In the genomic region with DNA sequence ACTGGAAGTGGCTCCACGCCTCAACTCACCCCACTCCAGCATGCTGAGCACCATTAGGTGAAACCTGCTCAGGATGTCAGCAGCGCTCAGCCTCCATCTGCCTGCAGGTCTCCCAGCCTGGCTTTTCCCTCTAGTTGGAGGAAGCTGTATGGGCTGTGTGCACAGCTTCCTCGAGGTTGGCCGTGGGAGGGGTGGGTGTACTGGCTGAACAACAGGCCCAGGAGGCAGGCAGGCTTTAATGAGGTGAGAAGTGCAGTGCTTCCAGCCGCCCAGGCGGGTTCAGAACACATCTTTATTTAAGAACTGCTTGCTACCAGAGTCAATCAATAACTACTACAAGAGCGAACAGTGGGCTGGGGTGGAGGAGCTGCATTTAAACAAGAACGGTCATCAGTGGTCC, we compare ENCODE assay signal across 11 mouse cellular contexts. TPM values are rescaled to one million over a fixed set of nuclear protein-coding genes. Genes with fewer than 3 reads are reported as not detected.
DNase-seq lines count a peak whose midpoint lies in the region; ATAC-seq and TF ChIP-seq lines count a peak whose summit lies in the region.
"Had no signal": no experiment of that assay in that cellular context is flagged by ENCODE, and none has a peak within 500 bp of the region (broad histone marks: within the 10 kb centered on the region; RNA-seq: fewer than 3 reads in every experiment).

No protein-coding gene starts in this region.

- peak; percentile 22 for DNase-seq in lung, postnatal 0 days (ENCODE audit: low spot score)
- no peak for DNase-seq in lung, postnatal 14 days
- DNase-seq in cerebellum, postnatal 25 days, result peak; percentile 47 to 52
- no peak for DNase-seq in layer of hippocampus, adult 9-11 months
- no peak for DNase-seq in adrenal gland, postnatal 36 days
- DNase-seq: heart, postnatal 10 days; thymus, postnatal 25 days had no signal

- H3K4me1 ChIP-seq in lung, postnatal 0 days (ENCODE audit: insufficient read depth, low read depth, low read length), result peaks cover 3% of the 10 kb centered on the region; the same call in 1 of the 2 replicates
- peaks cover 6% of the 10 kb centered on the region; the same call in 1 of the 2 replicates for H3K4me1 ChIP-seq in hindbrain, embryonic 15.5 days (replicated peaks)
- 0 out of 2 replicates have a peak, but pooled peaks cover 3% of the 10 kb centered on the region for H3K4me1 ChIP-seq in neural tube, embryonic 14.5 days (ENCODE audit: control insufficient read depth, insufficient read depth, low read length)

- no peak overlapping the region for H3K4me2 ChIP-seq in lung, postnatal 0 days (replicated peaks; ENCODE audit: low read depth, low read length)
- no peak overlapping the region for H3K4me2 ChIP-seq in hindbrain, embryonic 15.5 days
- H3K4me2 ChIP-seq in neural tube, embryonic 14.5 days (ENCODE audit: low read depth, low read length), result no peak overlapping the region
- H3K4me2 ChIP-seq: lung, embryonic 15.5 days had no signal

- H3K9me3 ChIP-seq in lung, postnatal 0 days (ENCODE audit: low read length), result no peaks in the 10 kb centered on the region
- no peaks in the 10 kb centered on the region for H3K9me3 ChIP-seq in hindbrain, embryonic 15.5 days
- no peaks in the 10 kb centered on the region for H3K9me3 ChIP-seq in neural tube, embryonic 14.5 days (ENCODE audit: control insufficient read depth, low read length)
- H3K9me3 ChIP-seq: lung, embryonic 15.5 days had no signal

- no peak overlapping the region for H3K27ac ChIP-seq in lung, postnatal 0 days (ENCODE audit: low read length)
- peak overlapping the region; percentile 46; the same call in 1 of the 2 replicates for H3K27ac ChIP-seq in hindbrain, embryonic 15.5 days (replicated peaks)
- no peak overlapping the region for H3K27ac ChIP-seq in neural tube, embryonic 14.5 days (ENCODE audit: low read depth, low read length)
- H3K27ac ChIP-seq: lung, embryonic 15.5 days had no signal

- H3K9ac ChIP-seq in lung, postnatal 0 days (replicated peaks; ENCODE audit: low read depth), result no peak overlapping the region
- no peak overlapping the region for H3K9ac ChIP-seq in hindbrain, embryonic 15.5 days
- H3K9ac ChIP-seq in neural tube, embryonic 14.5 days (replicated peaks; ENCODE audit: low read depth, low read length), result no peak overlapping the region
- H3K9ac ChIP-seq: lung, embryonic 15.5 days had no signal

- no peak for TF ChIP-seq CTCF in lung, postnatal 0 days (IDR thresholded peaks at IDR 0.05)

- WGBS in lung, postnatal 0 days, result 30% methylated on average over 8 of the region's 8 CpGs
- 46% methylated on average over 8 of the region's 8 CpGs for WGBS in hindbrain, embryonic 15.5 days
- 47% methylated on average over 8 of the region's 8 CpGs for WGBS in neural tube, embryonic 14.5 days

- ATAC-seq in lung, postnatal 0 days, result peak; percentile 35; the same call in 1 of the 2 replicates
- ATAC-seq in hindbrain, embryonic 15.5 days (ENCODE audit: low FRiP score, low read depth), result no peak
- ATAC-seq in neural tube, embryonic 14.5 days (ENCODE audit: low read depth), result peak; percentile 24; the same call in 1 of the 2 replicates
- ATAC-seq: activated CD4-positive, CD25-positive, alpha-beta regulatory T cell, adult 4 months had no signal

- peaks cover 12% of the 10 kb centered on the region for H3K36me3 ChIP-seq in lung, postnatal 0 days (ENCODE audit: insufficient read depth, low read length)
- H3K36me3 ChIP-seq in hindbrain, embryonic 15.5 days, result peaks cover 29% of the 10 kb centered on the region
- peaks cover 17% of the 10 kb centered on the region for H3K36me3 ChIP-seq in neural tube, embryonic 14.5 days (ENCODE audit: control insufficient read depth, insufficient read depth, low read length)

- TF ChIP-seq EP300 in lung, postnatal 0 days (IDR thresholded peaks at IDR 0.05), result no peak

- H3K4me3 ChIP-seq in lung, postnatal 0 days (ENCODE audit: low read depth, low read length), result no peak overlapping the region
- no peak overlapping the region for H3K4me3 ChIP-seq in hindbrain, embryonic 15.5 days
- H3K4me3 ChIP-seq in neural tube, embryonic 14.5 days (ENCODE audit: low read depth, low read length), result no peak overlapping the region
- H3K4me3 ChIP-seq: lung, embryonic 15.5 days had no signal

- H3K27me3 ChIP-seq in lung, postnatal 0 days (replicated peaks; ENCODE audit: insufficient read depth, low read length), result no peaks in the 10 kb centered on the region
- no peaks in the 10 kb centered on the region for H3K27me3 ChIP-seq in hindbrain, embryonic 15.5 days
- H3K27me3 ChIP-seq in neural tube, embryonic 14.5 days (ENCODE audit: control insufficient read depth, insufficient read depth, low read length), result no peaks in the 10 kb centered on the region
- H3K27me3 ChIP-seq: lung, embryonic 15.5 days had no signal

RNA-seq across cellular contexts. Expression of a gene that starts 5.5 kb away (rescaled TPM):
- 1.3 and 1.7 TPM in 2 replicates for polyA plus RNA-seq in lung, postnatal 0 days (2015; fragmentation: Nextera tagmentation; extraction: Ambion mirVana)
- 0.85 and 1.1 TPM in 2 replicates for polyA plus RNA-seq in hindbrain, embryonic 15.5 days (2015; fragmentation: Nextera tagmentation; extraction: Ambion mirVana)
- 0.60 and 1.3 TPM in 2 replicates for polyA plus RNA-seq in neural tube, embryonic 14.5 days (2014; fragmentation: Nextera tagmentation; extraction: Ambion mirVana)
- 1 to 10 TPM; 3.1 to 3.9 TPM for total RNA-seq in adrenal gland, postnatal 36 days (2021)

RNA-seq across cellular contexts. Expression of a gene that starts 31.5 kb away (rescaled TPM):
- polyA plus RNA-seq in lung, postnatal 0 days (2015; fragmentation: Nextera tagmentation; extraction: Ambion mirVana), result 0.02 and 0.04 TPM in 2 replicates
- polyA plus RNA-seq in hindbrain, embryonic 15.5 days (2015; fragmentation: Nextera tagmentation; extraction: Ambion mirVana), result 28.2 and 47.0 TPM in 2 replicates
- polyA plus RNA-seq in neural tube, embryonic 14.5 days (2014; fragmentation: Nextera tagmentation; extraction: Ambion mirVana), result 18.5 and 43.6 TPM in 2 replicates
- not detected for total RNA-seq in adrenal gland, postnatal 36 days (2021)
- polyA plus RNA-seq: activated CD4-positive, CD25-positive, alpha-beta regulatory T cell, adult 4 months had no signal

RNA-seq across cellular contexts. Expression of a gene that starts 34.4 kb away (rescaled TPM):
- 16.5 and 18.6 TPM in 2 replicates for polyA plus RNA-seq in lung, postnatal 0 days (2015; fragmentation: Nextera tagmentation; extraction: Ambion mirVana)
- polyA plus RNA-seq in hindbrain, embryonic 15.5 days (2015; fragmentation: Nextera tagmentation; extraction: Ambion mirVana), result 41.4 and 43.8 TPM in 2 replicates
- 41.9 and 52.7 TPM in 2 replicates for polyA plus RNA-seq in neural tube, embryonic 14.5 days (2014; fragmentation: Nextera tagmentation; extraction: Ambion mirVana)
- 10 to 100 TPM; 36.5 to 39.2 TPM for total RNA-seq in adrenal gland, postnatal 36 days (2021)

Comparison
In these comparisons a context has a peak if more than half of its experiments do, and no peak if none do; other contexts are left out.
1. DNase-seq: peak in lung, postnatal 0 days (single experiment) and cerebellum, postnatal 25 days (2 of 2); none in lung, postnatal 14 days (single experiment), layer of hippocampus, adult 9-11 months (single experiment) and adrenal gland, postnatal 36 days (0 of 2).
2. RNA of a gene that starts 31.5 kb away (polyA plus RNA-seq): 28.2 to 47.0 TPM in hindbrain, embryonic 15.5 days and 18.5 to 43.6 TPM in neural tube, embryonic 14.5 days; 0.02 to 0.04 TPM in lung, postnatal 0 days; every median in the first group is over 10 times any median in the second.